Comparison of ENCODE assay signal across 8 mouse cellular contexts in genomic region chr4:137681408-137682104, GRCm38 (mm10). TPM values are rescaled to one million over a fixed set of nuclear protein-coding genes. Genes with fewer than 3 reads are reported as not detected.
A peak's percentile ranks its signal among the peaks of the same experiment; 100 is the strongest.
DNase-seq lines count a peak whose midpoint lies in the region; ATAC-seq and TF ChIP-seq lines count a peak whose summit lies in the region.

No protein-coding gene starts in this region.

- H3K27me3 ChIP-seq in forebrain, postnatal 0 days (ENCODE audit: insufficient read depth, low read length): no peaks in the 10 kb centered on the region
- peaks cover 49% of the 10 kb centered on the region for H3K27me3 ChIP-seq in kidney, embryonic 15.5 days
- peaks cover 31% of the 10 kb centered on the region for H3K27me3 ChIP-seq in limb, embryonic 14.5 days (ENCODE audit: control insufficient read depth, insufficient read depth, low read length)

- no peak for TF ChIP-seq POLR2A in limb, embryonic 14.5 days (IDR thresholded peaks at IDR 0.05; ENCODE audit: borderline replicate concordance, extremely low read depth, insufficient read depth, insufficient read length)

- no peaks in the 10 kb centered on the region for H3K9me3 ChIP-seq in forebrain, postnatal 0 days (ENCODE audit: low read length)
- H3K9me3 ChIP-seq in kidney, embryonic 15.5 days (replicated peaks): no peaks in the 10 kb centered on the region
- no peaks in the 10 kb centered on the region for H3K9me3 ChIP-seq in limb, embryonic 14.5 days (ENCODE audit: control insufficient read depth, low read length)

- peak overlapping the region; percentile 32 for H3K4me3 ChIP-seq in forebrain, postnatal 0 days (ENCODE audit: low read depth, low read length)
- H3K4me3 ChIP-seq in kidney, embryonic 15.5 days (replicated peaks): peak overlapping the region; percentile 38
- peak overlapping the region; percentile 32 for H3K4me3 ChIP-seq in limb, embryonic 14.5 days (replicated peaks; ENCODE audit: low read length)

- no peaks in the 10 kb centered on the region for H3K36me3 ChIP-seq in forebrain, postnatal 0 days (ENCODE audit: insufficient read depth)
- no peaks in the 10 kb centered on the region for H3K36me3 ChIP-seq in kidney, embryonic 15.5 days
- no peaks in the 10 kb centered on the region for H3K36me3 ChIP-seq in limb, embryonic 14.5 days (ENCODE audit: control insufficient read depth, insufficient read depth, low read length)

- peak overlapping the region; percentile 53 for H3K9ac ChIP-seq in forebrain, postnatal 0 days
- no peak overlapping the region for H3K9ac ChIP-seq in kidney, embryonic 15.5 days
- H3K9ac ChIP-seq in limb, embryonic 14.5 days (ENCODE audit: low read depth, low read length, severe bottlenecking): peak overlapping the region; percentile 36; the same call in 1 of the 2 replicates

- TF ChIP-seq CTCF in forebrain, postnatal 0 days (IDR thresholded peaks at IDR 0.05; ENCODE audit: low read depth): peak; percentile 30; the same call in 1 of the 2 replicates

- peaks cover 13% of the 10 kb centered on the region; the same call in 1 of the 2 replicates for H3K4me1 ChIP-seq in forebrain, postnatal 0 days (ENCODE audit: insufficient read depth)
- peaks cover 16% of the 10 kb centered on the region for H3K4me1 ChIP-seq in kidney, embryonic 15.5 days
- no peaks in the 10 kb centered on the region; the same call in 1 of the 2 replicates for H3K4me1 ChIP-seq in limb, embryonic 14.5 days (ENCODE audit: control insufficient read depth, insufficient read depth, low read length)

- ATAC-seq in cerebellum, adult (ENCODE audit: insufficient number of reproducible peaks, low FRiP score, low TSS enrichment): no peak
- ATAC-seq in forebrain, postnatal 0 days: peak; percentile 66
- 0 out of 2 replicates have a peak, but pooled peaks have one; percentile 26 for ATAC-seq in kidney, embryonic 15.5 days (replicated peaks; ENCODE audit: low FRiP score)
- ATAC-seq in limb, embryonic 14.5 days (ENCODE audit: low FRiP score, low read depth): no peak
- no peak for ATAC-seq in granulocyte monocyte progenitor cell, adult 5-6 weeks (replicated peaks; ENCODE audit: poor library complexity, severe bottlenecking)

- peak overlapping the region; percentile 85 for H3K4me2 ChIP-seq in forebrain, postnatal 0 days (ENCODE audit: low read depth)
- H3K4me2 ChIP-seq in kidney, embryonic 15.5 days: peak overlapping the region; percentile 68
- peak overlapping the region; percentile 47 for H3K4me2 ChIP-seq in limb, embryonic 14.5 days (replicated peaks; ENCODE audit: low read depth, low read length, severe bottlenecking)

- WGBS in forebrain, postnatal 0 days: 7% methylated on average over 52 of the region's 52 CpGs
- WGBS in kidney, embryonic 15.5 days: 5% methylated on average over 52 of the region's 52 CpGs
- WGBS in limb, embryonic 14.5 days: 6% methylated on average over 51 of the region's 52 CpGs

- peak; percentile 73 for DNase-seq in cerebellum, adult 11 months
- DNase-seq in cerebellum, adult 11-12 months: peak; percentile 85
- peak; percentile 78 for DNase-seq in forebrain, postnatal 0 days
- DNase-seq in limb, embryonic 14.5 days (ENCODE audit: low spot score): no peak
- peak; percentile 71 for DNase-seq in right cerebral cortex, postnatal 14 days

- H3K27ac ChIP-seq in forebrain, postnatal 0 days (ENCODE audit: low read depth, low read length): peak overlapping the region; percentile 69
- H3K27ac ChIP-seq in kidney, embryonic 15.5 days: no peak overlapping the region
- no peak overlapping the region for H3K27ac ChIP-seq in limb, embryonic 14.5 days (replicated peaks; ENCODE audit: low read depth, low read length)

RNA-seq across cellular contexts. Expression of gene Rap1gap, which starts 17.0 kb away (rescaled TPM):
- 113 and 128 TPM in 2 replicates for total RNA-seq in forebrain, postnatal 0 days (2014; rRNA removed)
- 63.9 and 74.3 TPM in 2 replicates for polyA plus RNA-seq in forebrain, postnatal 0 days (2015; fragmentation: Nextera tagmentation; extraction: Ambion mirVana)
- polyA plus RNA-seq in kidney, embryonic 15.5 days (2015; fragmentation: Nextera tagmentation; extraction: Ambion mirVana): 12.5 and 14.4 TPM in 2 replicates
- polyA plus RNA-seq in limb, embryonic 14.5 days (2012; rRNA removed): 35.2 and 43.2 TPM in 2 replicates
- polyA plus RNA-seq in limb, embryonic 14.5 days (2014; fragmentation: Nextera tagmentation; extraction: Ambion mirVana): 11.9 and 12.5 TPM in 2 replicates
- 0.80 and 4.3 TPM in 2 replicates for total RNA-seq in granulocyte monocyte progenitor cell, adult 5-6 weeks (2014; fragmentation: Nextera tagmentation)
- total RNA-seq in granulocyte monocyte progenitor cell, adult 5-6 weeks (2017): 0.65 and 4.6 TPM in 2 replicates

Comparison
In these comparisons a context has a peak if more than half of its experiments do, and no peak if none do; other contexts are left out.
1. ATAC-seq: peak in forebrain, postnatal 0 days (single experiment) and kidney, embryonic 15.5 days (single experiment); none in cerebellum, adult (single experiment), limb, embryonic 14.5 days (single experiment) and granulocyte monocyte progenitor cell, adult 5-6 weeks (single experiment).
2. Peak in every context shown above with its lines, with median percentiles within 50 percentile points of each other: H3K4me2 ChIP-seq and H3K4me3 ChIP-seq.